Mouse (Mus musculus): ENCODE results near the gene Sept7. TPM values are rescaled to one million over a fixed set of nuclear protein-coding genes. Genes with fewer than 3 reads are reported as not detected.
A peak's percentile ranks its signal among the peaks of the same experiment; 100 is the strongest.
"Not testable (repeated sequence)": the region's sequence is repeated elsewhere in the genome, so short reads cannot be mapped to it uniquely, and the experiment has no call there.

Gene Sept7
- polyA plus RNA-seq, 1 experiment from 2014 or later: 299 TPM

DNA sequence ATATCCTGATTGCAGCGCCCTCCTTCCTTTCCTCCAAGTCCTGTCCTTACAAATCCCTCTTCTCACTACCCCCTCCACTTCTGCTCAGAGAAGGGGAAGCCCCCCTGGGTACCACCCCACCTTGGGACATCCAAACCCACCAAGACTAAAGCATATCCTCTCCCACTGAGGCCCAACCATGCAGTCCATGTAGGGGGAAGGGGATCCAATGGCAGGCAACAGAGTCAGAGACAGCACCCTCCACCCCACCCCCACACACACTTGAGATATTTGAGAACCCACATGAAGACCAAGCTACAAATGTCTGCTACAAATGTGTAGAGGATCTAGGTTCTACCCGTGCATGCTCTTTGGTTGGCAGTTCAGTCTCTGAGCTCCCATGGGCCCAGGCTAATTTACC, 19.7 kb downstream of the Sept7 start:
- no peak overlapping the region for H3K9ac ChIP-seq (ENCODE audit: low read length)
- no peak overlapping the region for H3K27ac ChIP-seq (ENCODE audit: low read depth, low read length)
- H3K36me3 ChIP-seq (ENCODE audit: control insufficient read depth, insufficient read depth, low read length): no peaks in the 10 kb centered on the region; the same call in 1 of the 2 replicates
- ATAC-seq (ENCODE audit: low FRiP score) (no peak), DNase-seq (ENCODE audit: low spot score, missing footprints) (no peak)
- H3K4me1 ChIP-seq (ENCODE audit: control insufficient read depth, insufficient read depth, low read length): no peaks in the 10 kb centered on the region
- no peak overlapping the region for H3K4me3 ChIP-seq (ENCODE audit: low read depth, low read length)
- 84% methylated on average over 2 of the region's 2 CpGs for WGBS
- no peaks in the 10 kb centered on the region for H3K27me3 ChIP-seq (ENCODE audit: control insufficient read depth, insufficient read depth, low read length)
- no peak overlapping the region for H3K4me2 ChIP-seq
- no peaks in the 10 kb centered on the region for H3K9me3 ChIP-seq (ENCODE audit: control insufficient read depth, low read length)

DNA sequence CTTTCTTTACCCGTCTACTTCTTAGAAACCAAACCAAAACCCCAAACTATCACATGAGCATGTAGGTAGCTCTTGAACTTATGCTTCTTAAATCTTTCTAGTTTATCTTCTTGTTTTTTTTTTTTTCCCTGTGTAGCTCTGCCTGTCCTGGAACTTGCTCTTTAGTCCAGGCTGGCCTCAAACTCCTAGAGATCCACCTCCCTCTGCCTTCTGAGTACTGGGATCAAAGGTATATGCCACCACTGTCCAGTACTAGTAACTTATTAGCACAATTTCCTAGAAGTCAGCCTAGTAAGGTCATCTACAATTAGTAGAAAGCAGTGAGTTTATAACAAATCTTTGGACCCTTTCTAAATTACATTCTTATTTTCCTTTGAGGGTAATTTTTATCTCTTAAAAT, 37.6 kb downstream of the Sept7 start:
- Histone ChIP-seq H3K4me2 (no peak overlapping the region), H3K36me3 (ENCODE audit: control insufficient read depth, insufficient read depth, low read length) (no peaks in the 10 kb centered on the region), H3K9me3 (ENCODE audit: control insufficient read depth, low read length) (no peaks in the 10 kb centered on the region), H3K27ac (ENCODE audit: low read depth, low read length) (no peak overlapping the region), H3K4me3 (ENCODE audit: low read depth, low read length) (no peak overlapping the region), H3K27me3 (ENCODE audit: control insufficient read depth, insufficient read depth, low read length) (no peaks in the 10 kb centered on the region), H3K9ac (ENCODE audit: low read length) (no peak overlapping the region), H3K4me1 (ENCODE audit: control insufficient read depth, insufficient read depth, low read length) (no peaks in the 10 kb centered on the region)
- ATAC-seq (ENCODE audit: low FRiP score) (no peak), DNase-seq (ENCODE audit: low spot score, missing footprints) (no peak)
- 87% methylated on average over 1 of the region's 1 CpGs for WGBS

DNA sequence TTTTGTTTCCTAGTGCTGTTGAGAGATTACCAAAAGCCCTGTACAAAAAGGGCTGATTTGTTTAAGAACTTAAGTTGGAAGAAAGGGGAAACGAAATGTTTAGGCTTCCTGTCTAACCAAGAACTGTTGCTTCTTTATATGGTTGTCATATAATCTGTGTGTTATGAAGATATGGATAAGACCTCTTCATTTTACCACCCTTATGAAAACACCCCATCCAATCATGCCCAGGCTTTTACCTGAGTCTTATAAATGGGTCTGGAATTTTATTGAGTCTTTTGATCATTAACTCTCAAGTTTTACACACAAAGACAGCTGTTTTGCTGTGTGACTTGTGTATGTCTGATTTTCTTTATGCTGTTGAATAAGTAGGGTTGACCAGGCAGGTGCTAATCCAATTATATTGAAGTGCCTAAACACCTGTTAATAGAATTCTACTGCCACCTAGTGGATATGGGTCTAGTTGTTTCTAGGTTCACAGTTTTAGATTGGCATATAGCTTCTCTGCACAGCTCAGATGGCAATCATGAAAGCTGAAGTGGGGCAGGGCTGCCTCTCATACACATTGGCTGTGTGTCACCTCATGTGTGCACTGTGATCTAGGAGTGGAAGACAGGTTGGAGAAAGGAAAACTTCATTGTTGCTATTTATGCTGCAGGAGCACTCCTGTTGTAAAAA, 57.4 kb downstream of the Sept7 start:
- Histone ChIP-seq H3K9me3 (ENCODE audit: control insufficient read depth, low read length) (no peaks in the 10 kb centered on the region), H3K36me3 (ENCODE audit: control insufficient read depth, insufficient read depth, low read length) (0 out of 2 replicates have a peak, but pooled peaks cover 5% of the 10 kb centered on the region), H3K27me3 (ENCODE audit: control insufficient read depth, insufficient read depth, low read length) (no peaks in the 10 kb centered on the region), H3K27ac (ENCODE audit: low read depth, low read length) (no peak overlapping the region), H3K4me3 (ENCODE audit: low read depth, low read length) (no peak overlapping the region), H3K4me1 (ENCODE audit: control insufficient read depth, insufficient read depth, low read length) (no peaks in the 10 kb centered on the region), H3K4me2 (no peak overlapping the region), H3K9ac (ENCODE audit: low read length) (no peak overlapping the region)
- ATAC-seq (ENCODE audit: low FRiP score) (peak; percentile 75; the same call in 1 of the 2 replicates), DNase-seq (ENCODE audit: low spot score, missing footprints) (peak; percentile 90)
- 78% methylated on average over 1 of the region's 1 CpGs for WGBS

DNA sequence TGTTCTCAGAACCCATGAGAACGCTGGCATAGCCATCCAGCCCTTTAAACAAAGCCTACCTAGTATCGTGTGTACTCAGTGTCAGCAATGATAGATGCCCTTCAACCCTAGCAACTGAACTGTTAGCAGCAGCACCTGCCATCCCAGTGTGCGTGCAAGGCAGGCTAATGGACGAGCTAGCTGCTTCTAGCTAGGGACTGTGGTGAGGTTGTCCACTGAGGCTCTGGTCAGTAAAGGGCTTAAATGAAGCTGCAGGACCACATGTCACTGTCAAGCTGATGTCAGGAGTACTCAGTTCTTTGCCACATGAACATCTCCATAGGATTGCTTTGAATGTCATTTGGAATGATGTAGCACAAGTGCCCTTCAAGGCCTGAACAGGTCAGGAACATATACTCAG, 62.1 kb downstream of the Sept7 start:
- Histone ChIP-seq H3K4me2 (no peak overlapping the region), H3K9me3 (ENCODE audit: control insufficient read depth, low read length) (no peaks in the 10 kb centered on the region), H3K36me3 (ENCODE audit: control insufficient read depth, insufficient read depth, low read length) (no peaks in the 10 kb centered on the region), H3K27ac (ENCODE audit: low read depth, low read length) (no peak overlapping the region), H3K9ac (ENCODE audit: low read length) (no peak overlapping the region), H3K4me1 (ENCODE audit: control insufficient read depth, insufficient read depth, low read length) (no peaks in the 10 kb centered on the region), H3K27me3 (ENCODE audit: control insufficient read depth, insufficient read depth, low read length) (no peaks in the 10 kb centered on the region), H3K4me3 (ENCODE audit: low read depth, low read length) (no peak overlapping the region)
- ATAC-seq (ENCODE audit: low FRiP score): no peak
- 93% methylated on average over 4 of the region's 4 CpGs for WGBS
- no peak for DNase-seq (ENCODE audit: low spot score, missing footprints)

DNA sequence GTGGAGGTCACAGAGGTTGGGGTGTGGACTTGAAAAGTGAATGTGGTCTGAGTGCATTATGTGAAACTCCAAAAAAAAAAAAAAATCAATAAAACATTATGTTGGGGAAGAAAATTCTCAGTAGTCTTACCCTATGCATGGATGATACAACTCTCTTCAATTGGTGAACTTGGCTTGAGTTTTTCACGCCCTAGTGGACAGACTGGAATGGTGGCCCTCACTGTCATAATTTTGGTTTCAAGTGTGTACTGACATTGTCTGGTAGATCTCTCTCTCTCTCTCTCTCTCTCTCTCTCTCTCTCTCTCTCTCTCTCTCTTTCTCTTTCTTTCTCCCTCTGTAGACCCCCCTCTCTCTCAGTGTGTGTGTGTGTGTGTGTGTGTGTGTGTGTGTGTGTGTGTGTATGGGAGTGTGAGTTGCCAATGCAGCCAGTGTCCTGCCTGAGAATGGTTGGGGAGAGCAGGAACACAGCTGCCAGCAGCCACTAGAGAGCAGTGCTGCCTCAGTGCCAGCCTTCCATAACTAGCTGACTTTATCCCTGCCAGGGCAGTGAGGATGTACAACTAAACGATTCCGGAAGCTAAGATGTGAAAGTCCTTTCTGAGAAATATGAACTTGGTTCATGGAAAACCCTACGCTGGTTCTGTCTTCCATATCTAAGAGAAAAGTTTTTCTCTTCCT, 65.7 kb downstream of the Sept7 start:
- Histone ChIP-seq H3K4me3 (ENCODE audit: low read depth, low read length) (no peak overlapping the region), H3K27me3 (ENCODE audit: control insufficient read depth, insufficient read depth, low read length) (no peaks in the 10 kb centered on the region), H3K9ac (ENCODE audit: low read length) (no peak overlapping the region), H3K36me3 (ENCODE audit: control insufficient read depth, insufficient read depth, low read length) (no peaks in the 10 kb centered on the region), H3K27ac (ENCODE audit: low read depth, low read length) (no peak overlapping the region), H3K4me1 (ENCODE audit: control insufficient read depth, insufficient read depth, low read length) (no peaks in the 10 kb centered on the region), H3K4me2 (no peak overlapping the region), H3K9me3 (ENCODE audit: control insufficient read depth, low read length) (no peaks in the 10 kb centered on the region)
- ATAC-seq (ENCODE audit: low FRiP score) (peak; percentile 74), DNase-seq (ENCODE audit: low spot score, missing footprints) (no peak)
- 61% methylated on average over 4 of the region's 4 CpGs for WGBS

DNA sequence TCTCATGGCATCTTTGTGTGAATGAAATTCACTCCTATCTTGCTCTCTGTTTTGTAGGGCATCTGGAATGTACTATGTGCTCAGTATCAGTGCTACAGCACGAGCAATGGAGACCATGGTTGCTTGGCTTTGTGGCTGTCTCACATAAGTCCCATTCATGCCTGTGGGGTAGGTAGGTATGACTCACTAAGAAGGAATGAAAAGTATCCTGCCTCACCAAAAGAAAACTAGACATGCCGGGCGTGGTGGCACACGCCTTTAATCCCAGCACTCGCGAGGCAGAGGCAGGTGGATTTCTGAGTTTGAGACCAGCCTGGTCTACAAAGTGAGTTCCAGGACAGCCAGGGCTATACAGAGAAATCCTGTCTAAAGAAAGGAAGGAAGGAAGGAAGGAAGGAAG, 67.4 kb downstream of the Sept7 start:
- 94% methylated on average over 6 of the region's 6 CpGs for WGBS
- not testable (repeated sequence) for H3K27ac ChIP-seq (ENCODE audit: low read depth, low read length); H3K27me3 ChIP-seq (ENCODE audit: control insufficient read depth, insufficient read depth, low read length)

DNA sequence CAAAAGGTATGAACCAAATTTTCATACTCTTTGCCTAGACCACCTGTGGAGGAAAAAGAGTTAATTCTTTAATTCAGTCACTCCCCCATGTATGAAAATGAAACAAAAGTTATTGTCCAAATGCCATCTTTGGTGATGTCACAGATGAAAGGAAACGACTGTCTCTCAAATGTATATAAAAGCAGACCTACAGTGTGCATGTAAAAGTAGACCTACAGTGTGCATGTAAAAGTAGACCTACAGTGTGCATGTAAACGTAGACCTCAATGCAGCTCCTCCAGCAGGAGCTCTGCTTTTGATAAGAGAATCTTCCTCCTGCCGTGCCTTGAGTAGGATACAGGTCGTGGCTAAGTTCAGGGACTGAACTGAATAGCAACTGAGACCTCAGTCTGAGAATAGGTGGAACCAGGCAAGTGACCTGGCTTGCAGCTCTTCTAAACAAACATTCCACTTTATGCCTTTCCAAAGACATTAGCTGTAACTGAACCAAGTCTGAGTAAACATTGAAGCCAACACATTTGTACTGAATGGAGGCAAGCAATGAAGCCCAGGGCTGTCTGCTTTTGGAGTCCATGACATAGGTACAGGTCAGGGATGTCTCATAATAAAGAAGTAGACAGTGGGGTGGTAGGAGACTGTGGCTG, 75.6 kb downstream of the Sept7 start:
- ATAC-seq (ENCODE audit: low FRiP score) (no peak), DNase-seq (ENCODE audit: low spot score, missing footprints) (peak; percentile 79)
- Histone ChIP-seq H3K9me3 (ENCODE audit: control insufficient read depth, low read length) (no peaks in the 10 kb centered on the region), H3K9ac (ENCODE audit: low read length) (no peak overlapping the region), H3K27me3 (ENCODE audit: control insufficient read depth, insufficient read depth, low read length) (no peaks in the 10 kb centered on the region), H3K4me2 (no peak overlapping the region), H3K36me3 (ENCODE audit: control insufficient read depth, insufficient read depth, low read length) (no peaks in the 10 kb centered on the region), H3K4me3 (ENCODE audit: low read depth, low read length) (no peak overlapping the region), H3K27ac (ENCODE audit: low read depth, low read length) (no peak overlapping the region), H3K4me1 (ENCODE audit: control insufficient read depth, insufficient read depth, low read length) (no peaks in the 10 kb centered on the region)
- WGBS: 85% methylated on average over 4 of the region's 4 CpGs

More for the DNA sequence above, 67.4 kb downstream of the Sept7 start:
- H3K9me3 ChIP-seq (ENCODE audit: control insufficient read depth, low read length); H3K4me1 ChIP-seq (ENCODE audit: control insufficient read depth, insufficient read depth, low read length); H3K4me3 ChIP-seq (ENCODE audit: low read depth, low read length); ATAC-seq (ENCODE audit: low FRiP score); H3K9ac ChIP-seq (ENCODE audit: low read length); H3K36me3 ChIP-seq (ENCODE audit: control insufficient read depth, insufficient read depth, low read length); H3K4me2 ChIP-seq: not testable (repeated sequence)
- DNase-seq (ENCODE audit: low spot score, missing footprints): peak; percentile 59

DNA sequence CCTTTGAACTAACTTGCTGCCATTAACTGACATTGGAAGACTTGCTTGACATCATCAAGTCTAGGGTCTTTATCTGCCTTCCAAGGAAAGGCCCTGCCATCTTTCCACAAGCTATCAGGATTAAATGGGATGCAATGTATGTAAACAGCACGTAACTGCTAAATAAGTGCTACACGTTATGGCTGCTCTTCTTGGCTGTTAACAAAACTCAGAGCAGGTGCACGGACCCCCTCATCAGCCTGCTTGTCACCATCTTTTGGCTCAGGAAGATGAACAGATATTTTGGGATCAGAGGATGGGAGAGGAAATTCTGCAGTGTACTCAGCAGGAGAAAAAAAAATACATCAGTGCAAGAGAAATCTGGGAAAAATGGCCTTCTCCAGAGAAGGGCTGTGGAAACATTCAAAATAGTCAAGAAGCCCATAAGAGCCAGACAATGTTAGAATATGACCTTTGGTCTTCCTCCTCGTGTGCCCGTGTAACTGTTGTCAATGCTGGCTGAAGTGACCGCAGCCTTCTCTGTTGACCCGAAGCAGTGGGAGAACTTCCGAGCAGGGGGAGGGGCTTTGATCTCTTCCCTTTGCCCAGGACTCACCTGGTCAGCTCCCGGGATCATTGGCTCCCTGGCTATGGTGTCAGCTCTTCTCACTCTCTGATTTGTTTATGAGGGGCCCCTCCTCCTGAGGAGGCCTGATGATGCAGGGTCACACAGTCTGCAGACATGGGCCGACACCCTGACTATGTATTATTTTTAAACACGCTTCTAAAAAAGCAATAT, 76.9 kb downstream of the Sept7 start:
- no peaks in the 10 kb centered on the region for H3K36me3 ChIP-seq (ENCODE audit: control insufficient read depth, insufficient read depth, low read length)
- H3K4me2 ChIP-seq: no peak overlapping the region
- H3K4me3 ChIP-seq (ENCODE audit: low read depth, low read length): no peak overlapping the region
- 81% methylated on average over 11 of the region's 11 CpGs for WGBS
- ATAC-seq (ENCODE audit: low FRiP score): no peak
- no peaks in the 10 kb centered on the region for H3K4me1 ChIP-seq (ENCODE audit: control insufficient read depth, insufficient read depth, low read length)
- H3K9ac ChIP-seq (ENCODE audit: low read length): no peak overlapping the region
- peak; percentile 12 for DNase-seq (ENCODE audit: low spot score, missing footprints)
- no peak overlapping the region for H3K27ac ChIP-seq (ENCODE audit: low read depth, low read length)
- H3K27me3 ChIP-seq (ENCODE audit: control insufficient read depth, insufficient read depth, low read length): no peaks in the 10 kb centered on the region
- H3K9me3 ChIP-seq (ENCODE audit: control insufficient read depth, low read length): no peaks in the 10 kb centered on the region
